Mouse (Mus musculus) left cerebral cortex, adult 11 months (tissue): Measurements from ENCODE around the gene Sema5a.
A peak's percentile ranks its signal among the peaks of the same experiment; 100 is the strongest.

Experiments
- DNase-seq: peaks from one replicate; pipeline ENCODE4 v3.0.0; 2022; ENCODE audit warnings: low spot score

Gene Sema5a

GRCm38 (mm10) chr15:32254806-32255205 lies 10.2 kb downstream of the Sema5a start:
- no peak for DNase-seq

- no peak for DNase-seq
Measured at GRCm38 (mm10) chr15:32257340-32257739, 12.7 kb downstream of the Sema5a start.

- no peak for DNase-seq
Measured at GRCm38 (mm10) chr15:32257886-32258319, 13.3 kb downstream of the Sema5a start.

GRCm38 (mm10) chr15:32259362-32260096 lies 14.9 kb downstream of the Sema5a start:
- no peak for DNase-seq

- no peak for DNase-seq
Measured at GRCm38 (mm10) chr15:32260942-32261341, 16.3 kb downstream of the Sema5a start.

GRCm38 (mm10) chr15:32263651-32264050 lies 19.0 kb downstream of the Sema5a start:
- no peak for DNase-seq

- no peak for DNase-seq
Measured at GRCm38 (mm10) chr15:32264822-32265377, 20.3 kb downstream of the Sema5a start.

GRCm38 (mm10) chr15:32265378-32265934 lies 20.8 kb downstream of the Sema5a start:
- DNase-seq, result no peak

- no peak for DNase-seq
Measured at GRCm38 (mm10) chr15:32266122-32266820, 21.7 kb downstream of the Sema5a start.

GRCm38 (mm10) chr15:32270106-32270505 lies 25.5 kb downstream of the Sema5a start:
- no peak for DNase-seq

- DNase-seq, result no peak
Measured at GRCm38 (mm10) chr15:32273925-32274324, 29.3 kb downstream of the Sema5a start.

GRCm38 (mm10) chr15:32275020-32275419 lies 30.4 kb downstream of the Sema5a start:
- no peak for DNase-seq

GRCm38 (mm10) chr15:32278600-32278999 lies 34.0 kb downstream of the Sema5a start:
- no peak for DNase-seq

GRCm38 (mm10) chr15:32281374-32281773 lies 36.8 kb downstream of the Sema5a start:
- no peak for DNase-seq

- DNase-seq, result no peak
Measured at GRCm38 (mm10) chr15:32284688-32285087, 40.1 kb downstream of the Sema5a start.

GRCm38 (mm10) chr15:32286296-32286695 lies 41.7 kb downstream of the Sema5a start:
- DNase-seq, result no peak

- no peak for DNase-seq
Measured at GRCm38 (mm10) chr15:32288480-32288879, 43.9 kb downstream of the Sema5a start.

GRCm38 (mm10) chr15:32291000-32291399 lies 46.4 kb downstream of the Sema5a start:
- DNase-seq, result no peak

- DNase-seq, result no peak
Measured at GRCm38 (mm10) chr15:32296523-32296922, 51.9 kb downstream of the Sema5a start.

GRCm38 (mm10) chr15:32297266-32297665 lies 52.7 kb downstream of the Sema5a start:
- peak; percentile 8 for DNase-seq

- no peak for DNase-seq
Measured at GRCm38 (mm10) chr15:32298525-32298924, 53.9 kb downstream of the Sema5a start.

GRCm38 (mm10) chr15:32300991-32301390 lies 56.4 kb downstream of the Sema5a start:
- no peak for DNase-seq
